Mouse (Mus musculus) lung, adult 2 months (tissue): ENCODE measurements around the gene Gdf2. TPM values are rescaled to one million over a fixed set of nuclear protein-coding genes. Genes with fewer than 3 reads are reported as not detected.

Experiments
- DNase-seq: peaks from one replicate; pipeline ENCODE4 v3.0.0; 2022
- H3K4me1 ChIP-seq: fragments of 200-500 bp; 2 replicates; pipeline ENCODE4 v1.6.1; 2011; ENCODE audit warnings: low read length; ENCODE audit not compliant: control insufficient read depth, insufficient read depth
- H3K4me3 ChIP-seq: fragments of 200-500 bp; replicated peaks from 2 replicates; pipeline ENCODE3; 2011; ENCODE audit warnings: low read depth, mild to moderate bottlenecking, control low read depth, low read length; ENCODE audit errors: extremely low read depth
- CTCF ChIP-seq: fragments of 200-500 bp; IDR thresholded peaks from 2 replicates; pipeline ENCODE4 v1.5.1; 2011; ENCODE audit warnings: mild to moderate bottlenecking, low read length, control low read depth; ENCODE audit not compliant: insufficient read depth
- POLR2A ChIP-seq: fragments of 200-500 bp; IDR thresholded peaks from 2 replicates; pipeline ENCODE4 v1.6.1; 2011; ENCODE audit warnings: low read depth, mild to moderate bottlenecking, control low read depth, low read length, borderline replicate concordance; ENCODE audit errors: extremely low read depth
- WGBS: fragments of 180-500 bp; shearing (Covaris S2); methylation state at CpG from one replicate; pipeline ENCODE4 v1.1.7; 2018; 5-methylcytosine and 5-hydroxymethylcytosine counted together
- polyA plus RNA-seq: library from polyadenylated mRNA; depleted of rRNA; stranded (reverse); fragments of >200 nt; gene quantifications from 2 replicates; pipeline ENCODE4 v1.2.3, GENCODE M21; 2012; rRNA removed

Gene Gdf2
- polyA plus RNA-seq, 1 experiment: 0.45 TPM

DNA sequence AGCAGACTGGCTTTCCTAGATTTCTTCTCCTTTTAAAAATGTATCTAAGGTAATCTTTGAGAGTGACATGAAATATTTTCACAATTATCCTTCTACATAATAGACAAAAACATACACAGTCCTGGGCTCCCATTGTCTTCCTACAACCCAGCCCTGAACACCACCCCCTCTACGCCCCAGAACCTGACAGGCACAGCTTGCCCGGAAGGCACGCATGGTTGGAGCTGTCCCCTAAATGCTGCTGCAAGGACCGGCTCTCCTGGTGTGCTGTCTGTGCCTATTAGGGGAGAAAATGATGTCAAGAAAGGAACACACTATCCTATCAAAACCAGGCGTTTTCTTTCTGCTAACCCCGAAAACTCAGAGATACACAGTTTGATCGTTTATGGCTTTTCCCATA, 36.9 kb downstream of the Gdf2 start:
- Histone ChIP-seq H3K4me3 (no peak overlapping the region), H3K4me1 (no peaks in the 10 kb centered on the region; the same call in 1 of the 2 replicates)
- no peak for TF ChIP-seq CTCF
- no peak for DNase-seq
- 44% methylated on average over 7 of the region's 7 CpGs for WGBS

GRCm38 (mm10) chr14:33978604-33979059, 37.8 kb downstream of the Gdf2 start, which contains the start of gene Zfp488:
TSS of gene Zfp488 (minus strand) at chr14:33978764.
- 2% methylated on average over 25 of the region's 25 CpGs for WGBS
- TF ChIP-seq CTCF (no peak), POLR2A (no peak)
- H3K4me3 ChIP-seq: no peak within 1 kb of the TSS

DNA sequence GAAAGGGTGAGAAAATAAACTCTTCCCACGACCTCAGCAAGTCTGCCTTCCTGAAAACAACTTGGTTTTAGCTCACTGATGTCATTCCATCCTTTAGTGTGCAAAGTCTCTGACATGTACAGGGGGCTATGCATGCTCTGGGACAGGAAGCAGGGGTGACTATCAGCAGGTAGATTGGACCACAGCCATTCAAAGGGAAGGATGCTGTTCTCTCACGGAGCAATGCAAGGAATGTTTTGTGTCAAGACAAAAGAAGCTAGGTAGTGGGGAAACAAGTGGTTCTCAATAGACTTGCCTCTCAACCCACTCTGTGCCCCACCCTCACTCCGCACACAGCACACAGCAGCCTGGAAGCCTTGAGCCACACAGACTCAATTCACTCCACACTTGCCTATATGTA, 48.4 kb downstream of the Gdf2 start:
- Histone ChIP-seq H3K4me3 (no peak overlapping the region), H3K4me1 (no peaks in the 10 kb centered on the region)
- DNase-seq: no peak
- WGBS: 42% methylated on average over 3 of the region's 3 CpGs
- no peak for TF ChIP-seq CTCF
- TF ChIP-seq POLR2A: no peak

More at GRCm38 (mm10) chr14:33978604-33979059, 37.8 kb downstream of the Gdf2 start, which contains the start of gene Zfp488:
- no peaks in the 10 kb centered on the region; the same call in 1 of the 2 replicates for H3K4me1 ChIP-seq
- DNase-seq: no peak

DNA sequence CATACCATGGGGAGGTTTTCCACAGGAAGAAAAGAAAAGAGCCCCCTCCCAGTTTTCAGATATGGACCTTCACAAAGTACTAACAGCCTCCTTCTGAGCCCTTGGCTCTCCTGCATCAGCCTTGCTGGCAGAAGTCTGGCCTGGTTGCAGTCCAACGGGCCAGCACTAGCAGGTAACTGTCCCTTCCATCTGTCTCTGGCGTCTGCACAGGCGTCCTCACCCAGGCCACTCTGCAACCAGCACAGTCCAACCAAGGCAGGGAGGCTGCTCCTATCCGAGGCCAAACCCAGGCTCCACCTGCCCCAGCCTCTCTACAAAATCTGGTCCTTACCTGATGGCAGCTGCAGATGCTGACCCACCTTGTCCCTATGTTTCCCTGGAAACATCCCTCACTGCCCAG, 51.1 kb downstream of the Gdf2 start:
- WGBS: 71% methylated on average over 4 of the region's 4 CpGs

GRCm38 (mm10) chr14:33993051-33993450, 52.2 kb downstream of the Gdf2 start:
- H3K4me1 ChIP-seq: no peaks in the 10 kb centered on the region
- 88% methylated on average over 9 of the region's 9 CpGs for WGBS
- no peak for DNase-seq
- no peak overlapping the region for H3K4me3 ChIP-seq
- TF ChIP-seq CTCF (no peak), POLR2A (no peak)

More for the DNA sequence above, 51.1 kb downstream of the Gdf2 start:
- DNase-seq: no peak
- no peak for TF ChIP-seq POLR2A
- TF ChIP-seq CTCF: no peak
- H3K4me1 ChIP-seq: no peaks in the 10 kb centered on the region
- H3K4me3 ChIP-seq: no peak overlapping the region

DNA sequence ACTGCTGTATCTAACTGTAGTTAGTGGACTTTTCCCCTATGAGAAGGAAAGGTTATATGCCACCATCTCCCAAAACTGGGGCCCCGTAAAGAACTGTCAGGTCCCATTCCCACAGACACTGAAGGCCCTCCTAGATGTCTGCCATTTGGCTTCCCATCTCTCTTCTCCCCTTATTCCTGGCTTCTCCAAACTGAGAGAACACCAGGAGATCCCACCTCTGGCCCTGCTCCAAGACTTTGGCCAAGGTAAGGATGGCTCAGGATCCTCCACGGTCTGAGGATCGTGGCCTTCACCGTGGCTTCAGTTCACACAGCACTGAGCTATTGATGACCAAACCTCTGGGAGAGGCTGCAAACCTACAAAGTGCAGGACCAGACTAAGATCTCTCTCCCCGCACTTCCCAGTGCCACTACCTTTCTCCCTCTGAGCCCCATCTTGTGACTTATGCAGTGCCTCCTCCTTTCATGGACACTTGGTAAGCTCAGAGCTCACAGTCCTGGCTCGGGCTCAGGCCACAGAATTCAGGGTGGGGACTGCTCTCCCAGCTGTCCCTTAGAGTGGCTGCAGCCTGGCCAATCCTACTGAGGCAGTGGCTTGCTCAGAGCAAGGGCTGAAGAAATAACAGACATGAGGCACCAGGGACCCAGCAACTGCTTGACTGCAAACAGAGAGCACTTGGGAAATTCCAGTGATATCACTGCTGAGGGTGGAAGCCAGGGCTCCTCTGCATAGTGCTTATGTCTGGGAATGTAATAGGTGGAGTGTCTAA, 52.9 kb downstream of the Gdf2 start:
- DNase-seq: no peak
- TF ChIP-seq POLR2A (no peak), CTCF (no peak)
- no peak overlapping the region for H3K4me3 ChIP-seq
- H3K4me1 ChIP-seq: no peaks in the 10 kb centered on the region
- 85% methylated on average over 6 of the region's 6 CpGs for WGBS

Other genes with a start within 250 kb of the Gdf2 start
- 14.3 and 15.1 TPM in 2 replicates for gene Gdf10, start 17.5 kb upstream of the Gdf2 start, polyA plus RNA-seq
- gene Rbp3, start 13.0 kb downstream of the Gdf2 start, polyA plus RNA-seq: not detected in 2 replicates
- not detected in 2 replicates for gene Zfp488, start 37.7 kb downstream of the Gdf2 start, polyA plus RNA-seq
- not detected in 2 replicates for gene Gm30083, start 74.1 kb downstream of the Gdf2 start, polyA plus RNA-seq
- gene Gm5460, start 75.7 kb downstream of the Gdf2 start, polyA plus RNA-seq: not detected in 2 replicates
- gene Antxrl, start 111.7 kb downstream of the Gdf2 start, polyA plus RNA-seq: not detected in 2 replicates
- 13.1 and 21.8 TPM in 2 replicates for gene Anxa8, start 144.9 kb downstream of the Gdf2 start, polyA plus RNA-seq
- not detected in 2 replicates for gene A630023A22Rik, start 161.7 kb downstream of the Gdf2 start, polyA plus RNA-seq
- 0.14 TPM in 2 replicates for gene Npy4r, start 211.4 kb downstream of the Gdf2 start, polyA plus RNA-seq